Mouse (Mus musculus) urinary bladder, postnatal 36 days (tissue): ENCODE results near the gene Rps27.

Source experiments
- DNase-seq, 2 experiments: peaks; one replicate each; pipeline ENCODE4 v3.0.0; 2022; ENCODE audit warnings: low spot score in 2 of 2, mixed read lengths in 1 of 2

Gene Rps27

GRCm38 (mm10) chr3:90183581-90183980, 29.9 kb downstream of the Rps27 start:
- DNase-seq = no peak

GRCm38 (mm10) chr3:90179566-90179965, 33.9 kb downstream of the Rps27 start:
- no peak for DNase-seq
